Mouse (Mus musculus) liver, postnatal 0 days (tissue): ENCODE measurements around the gene Ctc1. TPM values are rescaled to one million over a fixed set of nuclear protein-coding genes. Genes with fewer than 3 reads are reported as not detected.
A peak's percentile ranks its signal among the peaks of the same experiment; 100 is the strongest.

Experiments used
- ATAC-seq: fragments of 200-750 bp; cut with Nextera tagmentation; 2 replicates; pipeline ENCODE4 v1.8.0; 2017; ENCODE audit warnings: mild to moderate bottlenecking, moderate library complexity
- DNase-seq: peaks from one replicate; pipeline ENCODE4 v3.0.0-alpha.2; 2016
- H3K27ac ChIP-seq: fragments of 300-500 bp; sonication (generic); 2 replicates; pipeline ENCODE4 v1.5.1; 2014; ENCODE audit warnings: antibody characterized with exemption, moderate library complexity, mild to moderate bottlenecking, low read depth
- H3K27me3 ChIP-seq: fragments of 300-500 bp; sonication (generic); 2 replicates; pipeline ENCODE4 v1.6.1; 2014; ENCODE audit warnings: low read length, control low read depth, mixed read lengths; ENCODE audit not compliant: insufficient read depth
- H3K36me3 ChIP-seq: fragments of 300-500 bp; sonication (generic); replicated peaks from 2 replicates; pipeline ENCODE4 v1.6.1; 2014; ENCODE audit warnings: mild to moderate bottlenecking, control low read depth, low read length, moderate library complexity, mixed read lengths; ENCODE audit not compliant: insufficient read depth
- H3K4me1 ChIP-seq: fragments of 300-500 bp; sonication (generic); 2 replicates; pipeline ENCODE4 v1.6.1; 2014; ENCODE audit warnings: antibody characterized with exemption, mild to moderate bottlenecking, control low read depth; ENCODE audit not compliant: insufficient read depth
- H3K4me2 ChIP-seq: fragments of 300-500 bp; sonication (generic); 2 replicates; pipeline ENCODE4 v1.6.1; 2014; ENCODE audit warnings: low read depth, mild to moderate bottlenecking, low read length, moderate library complexity, mixed read lengths
- H3K4me3 ChIP-seq: fragments of 300-500 bp; sonication (generic); 2 replicates; pipeline ENCODE4 v1.5.1; 2014; ENCODE audit warnings: low read depth, low read length
- H3K9ac ChIP-seq: fragments of 300-500 bp; sonication (generic); replicated peaks from 2 replicates; pipeline ENCODE4 v1.6.1; 2014; ENCODE audit warnings: mild to moderate bottlenecking, moderate library complexity
- H3K9me3 ChIP-seq: fragments of 300-500 bp; sonication (generic); 2 replicates; pipeline ENCODE4 v1.6.1; 2016; ENCODE audit warnings: mild to moderate bottlenecking, control low read depth, low read length, mixed read lengths
- CTCF ChIP-seq: sonication (generic); IDR thresholded peaks from 2 replicates; pipeline ENCODE4 v1.5.1; 2016; ENCODE audit warnings: antibody characterized with exemption, low read depth
- EP300 ChIP-seq: IDR thresholded peaks from 2 replicates; pipeline ENCODE4 v1.6.1; 2016; ENCODE audit warnings: antibody characterized with exemption, low read depth, mild to moderate bottlenecking
- WGBS: fragments of 180-500 bp; shearing (Covaris S2); extraction: QIAGEN DNeasy Blood & Tissue Kit; methylation state at CpG from one replicate; pipeline ENCODE4 v1.1.7; 2014; ENCODE audit not compliant: insufficient replicate concordance; 5-methylcytosine and 5-hydroxymethylcytosine counted together
- microRNA-seq: library from miRNA; unstranded; fragments of <30 nt; microRNA quantifications from one replicate; pipeline ENCODE4, GENCODE M21; 2016
- polyA plus RNA-seq: library from polyadenylated mRNA; unstranded; fragments of >200 nt; fragmentation: Nextera tagmentation; extraction: Ambion mirVana; gene quantifications from 2 replicates; pipeline ENCODE4 v1.2.1, GENCODE M21; 2015

Gene Ctc1
- polyA plus RNA-seq, 1 experiment from 2014 or later, result 7.4 TPM

DNA sequence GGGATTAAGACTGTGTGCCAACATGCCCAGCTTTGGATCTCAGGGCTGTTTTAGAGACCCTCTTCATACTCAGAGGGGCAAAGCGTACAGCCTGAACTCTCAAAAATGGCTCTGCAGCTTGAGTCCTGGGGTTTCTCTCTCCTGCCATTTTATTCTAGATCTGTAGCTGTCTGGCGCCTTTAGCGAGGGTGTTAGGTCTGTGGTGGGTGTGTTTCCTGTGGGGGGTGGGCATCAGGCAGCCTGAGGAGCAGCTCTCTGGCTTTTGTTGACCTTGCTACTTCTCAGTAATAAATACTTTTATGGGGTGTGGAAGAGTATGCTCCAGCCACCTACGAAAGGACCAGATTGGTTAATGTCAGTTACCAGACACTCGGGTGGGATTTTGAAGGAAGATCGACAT, 62.3 kb downstream of the Ctc1 start:
- H3K36me3 ChIP-seq, result no peaks in the 10 kb centered on the region
- H3K4me2 ChIP-seq, result no peak overlapping the region
- H3K9me3 ChIP-seq, result no peaks in the 10 kb centered on the region
- TF ChIP-seq CTCF (no peak), EP300 (no peak)
- H3K4me1 ChIP-seq, result peaks cover 17% of the 10 kb centered on the region
- H3K27me3 ChIP-seq, result no peaks in the 10 kb centered on the region
- 74% methylated on average over 6 of the region's 6 CpGs for WGBS
- ATAC-seq (no peak), DNase-seq (no peak)
- no peak overlapping the region for H3K27ac ChIP-seq
- no peak overlapping the region for H3K9ac ChIP-seq
- H3K4me3 ChIP-seq, result no peak overlapping the region

DNA sequence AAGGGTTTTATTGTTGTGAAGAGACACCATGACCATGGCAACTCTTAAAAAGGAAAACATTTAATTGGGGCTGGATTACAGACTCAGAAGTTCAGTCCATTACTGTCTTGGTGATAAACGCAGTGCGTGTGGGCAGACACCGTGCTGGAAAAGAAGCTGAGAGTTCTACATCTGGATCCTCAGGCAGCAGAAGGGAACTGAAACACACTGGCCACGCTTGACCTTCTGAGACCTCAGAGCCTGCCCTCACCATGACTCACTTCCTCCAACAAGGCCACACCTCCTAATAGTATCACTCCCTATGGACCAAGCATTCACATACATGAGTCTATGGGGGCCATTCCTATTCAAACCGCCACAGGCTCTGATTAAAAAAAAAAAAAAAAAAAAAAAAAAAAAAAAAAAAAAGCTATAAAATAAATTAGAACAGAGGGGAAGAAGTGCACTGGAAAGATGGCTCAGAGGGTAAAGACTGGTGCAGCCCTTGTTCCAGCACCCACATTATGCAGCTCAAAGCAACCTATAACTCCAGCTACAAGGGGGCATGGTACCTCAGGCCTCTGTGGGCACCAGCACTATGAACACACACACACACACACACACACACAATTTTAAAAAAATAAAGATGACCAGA, 63.2 kb downstream of the Ctc1 start:
- peak; percentile 48 for DNase-seq
- Histone ChIP-seq H3K4me3 (no peak overlapping the region), H3K4me1 (peaks cover 12% of the 10 kb centered on the region), H3K27me3 (no peaks in the 10 kb centered on the region), H3K9me3 (no peaks in the 10 kb centered on the region), H3K36me3 (no peaks in the 10 kb centered on the region), H3K27ac (no peak overlapping the region), H3K4me2 (no peak overlapping the region), H3K9ac (no peak overlapping the region)
- 59% methylated on average over 5 of the region's 5 CpGs for WGBS
- ATAC-seq, result peak; percentile 43; the same call in 1 of the 2 replicates
- no peak for TF ChIP-seq EP300

DNA sequence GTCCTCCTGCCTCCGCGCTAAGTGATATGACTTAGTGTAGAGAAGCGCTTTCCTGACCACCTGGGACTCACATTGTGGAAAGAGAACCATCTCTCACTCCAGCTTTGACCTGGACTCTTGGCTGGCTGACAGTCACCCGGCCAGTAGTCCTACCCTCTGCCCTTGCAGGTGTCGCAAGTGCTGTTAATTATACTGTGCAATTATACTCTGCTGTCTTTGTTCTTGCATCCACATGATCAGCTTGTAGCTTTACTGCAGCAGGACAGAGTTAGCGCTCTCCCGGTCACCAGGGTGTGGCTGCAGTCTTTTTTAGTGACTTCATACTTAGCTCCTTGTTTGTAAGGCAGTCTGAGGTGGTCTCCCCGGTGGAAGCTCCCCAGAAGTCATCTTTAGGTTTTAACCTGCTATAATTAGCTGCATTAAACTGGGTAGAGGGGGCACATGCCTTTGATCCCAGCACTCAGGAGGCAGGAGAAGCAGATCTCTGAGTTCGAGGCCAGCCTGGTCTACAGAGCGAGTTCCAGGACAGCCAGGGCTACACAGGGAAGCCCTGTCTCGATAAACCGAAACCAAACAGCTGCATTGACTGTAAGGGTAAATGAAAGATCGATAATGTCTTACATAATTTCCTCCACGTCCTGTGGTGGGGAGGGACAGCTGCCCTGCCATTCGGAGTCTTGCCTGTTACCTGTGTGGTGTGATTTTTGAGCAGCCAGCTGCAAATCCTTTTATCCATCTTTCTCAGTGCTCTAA, 64.6 kb downstream of the Ctc1 start:
- ATAC-seq (peak; percentile 80), DNase-seq (peak; percentile 25)
- Histone ChIP-seq H3K4me1 (peaks cover 6% of the 10 kb centered on the region; the same call in 1 of the 2 replicates), H3K4me3 (no peak overlapping the region), H3K9me3 (no peaks in the 10 kb centered on the region), H3K9ac (no peak overlapping the region), H3K27me3 (no peaks in the 10 kb centered on the region), H3K36me3 (no peaks in the 10 kb centered on the region), H3K27ac (0 out of 2 replicates have a peak overlapping the region, but pooled peaks have one; percentile 34), H3K4me2 (no peak overlapping the region)
- no peak for TF ChIP-seq CTCF
- no peak for TF ChIP-seq EP300
- WGBS, result 66% methylated on average over 15 of the region's 15 CpGs

DNA sequence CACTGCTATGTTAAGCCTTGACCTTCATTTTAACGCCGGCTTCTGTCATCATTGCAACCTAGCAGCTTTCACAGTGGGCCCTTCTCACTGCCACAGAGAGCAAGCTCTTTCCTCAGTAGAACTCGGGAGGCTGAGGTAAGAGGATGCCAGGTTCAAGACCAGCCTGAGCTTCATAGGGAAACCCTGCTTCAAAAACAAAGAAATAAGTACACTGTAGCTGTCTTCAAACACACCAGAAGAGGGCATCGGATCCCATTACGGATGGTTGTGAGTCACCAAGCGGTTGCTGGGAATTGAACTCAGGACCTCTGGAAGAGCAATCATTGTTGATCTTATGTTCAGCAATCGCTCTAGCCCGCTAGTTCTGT, 65.1 kb downstream of the Ctc1 start:
- no peak overlapping the region for H3K27ac ChIP-seq
- ATAC-seq (no peak), DNase-seq (no peak)
- WGBS, result 76% methylated on average over 8 of the region's 8 CpGs
- TF ChIP-seq EP300 (no peak), CTCF (no peak)
- H3K4me3 ChIP-seq, result no peak overlapping the region
- H3K9ac ChIP-seq, result no peak overlapping the region
- H3K4me1 ChIP-seq, result peaks cover 6% of the 10 kb centered on the region; the same call in 1 of the 2 replicates
- no peaks in the 10 kb centered on the region for H3K27me3 ChIP-seq
- no peak overlapping the region for H3K4me2 ChIP-seq
- H3K9me3 ChIP-seq, result no peaks in the 10 kb centered on the region
- no peaks in the 10 kb centered on the region for H3K36me3 ChIP-seq

DNA sequence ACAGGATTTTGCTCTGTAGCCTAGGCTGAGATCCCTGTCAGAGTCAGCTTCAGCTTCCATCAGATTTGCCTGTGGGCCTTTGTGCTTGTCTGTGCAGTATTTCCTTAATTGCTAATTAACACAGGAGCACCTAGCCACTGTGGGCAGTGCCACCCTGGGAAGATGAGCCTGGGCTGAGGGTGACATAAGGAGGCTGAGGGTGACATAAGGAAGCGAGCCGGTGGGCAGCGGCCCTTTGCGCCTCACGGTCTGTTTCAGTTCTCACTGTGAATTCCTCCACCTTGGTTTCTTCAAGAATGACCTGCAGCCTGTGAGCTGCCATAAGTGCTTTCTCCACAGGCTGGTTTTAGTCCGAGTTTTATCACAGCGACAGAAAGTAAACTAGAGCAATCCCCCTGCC, 65.9 kb downstream of the Ctc1 start:
- DNase-seq (no peak), ATAC-seq (no peak)
- Histone ChIP-seq H3K4me1 (peaks cover 6% of the 10 kb centered on the region; the same call in 1 of the 2 replicates), H3K9ac (no peak overlapping the region), H3K36me3 (no peaks in the 10 kb centered on the region), H3K27me3 (no peaks in the 10 kb centered on the region), H3K27ac (no peak overlapping the region), H3K4me2 (no peak overlapping the region), H3K9me3 (no peaks in the 10 kb centered on the region), H3K4me3 (no peak overlapping the region)
- 77% methylated on average over 7 of the region's 7 CpGs for WGBS
- TF ChIP-seq EP300 (no peak), CTCF (no peak)

GRCm38 (mm10) chr11:69085608-69086007, 69.9 kb downstream of the Ctc1 start:
- Histone ChIP-seq H3K27ac (no peak overlapping the region), H3K4me2 (no peak overlapping the region), H3K9me3 (no peaks in the 10 kb centered on the region), H3K9ac (no peak overlapping the region), H3K4me1 (peaks cover 22% of the 10 kb centered on the region), H3K36me3 (peaks cover 12% of the 10 kb centered on the region), H3K4me3 (no peak overlapping the region), H3K27me3 (no peaks in the 10 kb centered on the region)
- 75% methylated on average over 6 of the region's 6 CpGs for WGBS
- TF ChIP-seq EP300 (no peak), CTCF (no peak)
- ATAC-seq (no peak), DNase-seq (no peak)

Small RNA genes lying within 50 kb of the gene (microRNA-seq; reads per million reads assigned to microRNA genes)
- 3.2 reads per million for gene Mir3062

Other genes with a start within 250 kb of the Ctc1 start
- 32.8 and 33.8 TPM in 2 replicates for gene Ndel1, start 144.1 kb upstream of the Ctc1 start, polyA plus RNA-seq
- 0.02 and 0.07 TPM in 2 replicates for gene Rnf222, start 127.4 kb upstream of the Ctc1 start, polyA plus RNA-seq
- gene Rpl26, start 114.3 kb upstream of the Ctc1 start, polyA plus RNA-seq, result 531 and 540 TPM in 2 replicates
- not detected in 2 replicates for gene Odf4, start 88.8 kb upstream of the Ctc1 start, polyA plus RNA-seq
- 1.8 TPM in 2 replicates for gene Arhgef15, start 58.4 kb upstream of the Ctc1 start, polyA plus RNA-seq
- 0.60 and 0.94 TPM in 2 replicates for gene Slc25a35, start 47.8 kb upstream of the Ctc1 start, polyA plus RNA-seq
- gene Rangrf, start 40.7 kb upstream of the Ctc1 start, polyA plus RNA-seq, result 9.4 and 11.2 TPM in 2 replicates
- gene Pfas, start 7.5 kb upstream of the Ctc1 start, polyA plus RNA-seq, result 8.9 and 10.6 TPM in 2 replicates
- gene Aurkb, start 29.7 kb downstream of the Ctc1 start, polyA plus RNA-seq, result 41.3 and 45.9 TPM in 2 replicates
- gene Borcs6, start 43.8 kb downstream of the Ctc1 start, polyA plus RNA-seq, result 5.4 and 6.6 TPM in 2 replicates
- gene Tmem107, start 54.9 kb downstream of the Ctc1 start, polyA plus RNA-seq, result 12.5 and 13.0 TPM in 2 replicates
- 13.6 and 14.2 TPM in 2 replicates for gene Vamp2, start 72.6 kb downstream of the Ctc1 start, polyA plus RNA-seq
- gene Per1, start 79.3 kb downstream of the Ctc1 start, polyA plus RNA-seq, result 3.0 and 8.2 TPM in 2 replicates
- gene Hes7, start 104.5 kb downstream of the Ctc1 start, polyA plus RNA-seq, result 0.07 and 0.15 TPM in 2 replicates
- 0.06 and 0.07 TPM in 2 replicates for gene 9130213A22Rik, start 106.7 kb downstream of the Ctc1 start, polyA plus RNA-seq
- gene Aloxe3, start 110.0 kb downstream of the Ctc1 start, polyA plus RNA-seq, result 0.14 and 0.18 TPM in 2 replicates
- not detected in 2 replicates for gene Alox12b, start 141.1 kb downstream of the Ctc1 start, polyA plus RNA-seq
- 0.04 TPM in 1 of 2 replicates, not detected in the other for gene Alox8, start 181.9 kb downstream of the Ctc1 start, polyA plus RNA-seq
- gene Gucy2e, start 221.1 kb downstream of the Ctc1 start, polyA plus RNA-seq, result not detected in 2 replicates